Mouse (Mus musculus) C2C12 (cell line): ENCODE data around the gene Unc93a. TPM values are rescaled to one million over a fixed set of nuclear protein-coding genes. Genes with fewer than 3 reads are reported as not detected.
"Not testable (repeated sequence)": the region's sequence is repeated elsewhere in the genome, so short reads cannot be mapped to it uniquely, and the experiment has no call there.

Experiments
- H3K27me3 ChIP-seq: one replicate; pipeline ENCODE4 v1.6.1; 2011; ENCODE audit not compliant: control insufficient read depth, insufficient read depth, insufficient read length
- H3K36me3 ChIP-seq: one replicate; pipeline ENCODE4 v1.6.1; 2011; ENCODE audit not compliant: control insufficient read depth, insufficient read depth
- H3K4me3 ChIP-seq: one replicate; pipeline ENCODE4 v1.5.1; 2011; ENCODE audit warnings: mild to moderate bottlenecking, control low read depth; ENCODE audit not compliant: poor library complexity, insufficient read depth, severe bottlenecking
- H3K79me2 ChIP-seq: one replicate; pipeline ENCODE4 v1.6.1; 2011; ENCODE audit not compliant: control insufficient read depth, insufficient read depth
- H3K79me3 ChIP-seq: one replicate; pipeline ENCODE4 v1.6.1; 2011; ENCODE audit warnings: low read depth, control low read depth
- H3ac ChIP-seq: one replicate; pipeline ENCODE3; 2011; ENCODE audit warnings: low read depth; ENCODE audit not compliant: control insufficient read depth, insufficient read length
- long read RNA-seq, 2 experiments: library from polyadenylated mRNA; unstranded; transcript quantifications; one replicate each; pipeline ENCODE4 v2.0.0; 2019 to 2020
- polyA plus RNA-seq: library from polyadenylated mRNA; unstranded; fragments of >200 nt; fragmentation: generic; extraction: Trizol; gene quantifications from one replicate; pipeline ENCODE4 v1.2.1, GENCODE M21; 2012; ENCODE audit warnings: missing spikeins

Unc93a gene
- not detected for polyA plus RNA-seq
- long read RNA-seq, experiment 1, result 0 reads
- long read RNA-seq, experiment 2, result 0 reads

GRCm38 (mm10) chr17:13131710-13132109 is at the start of gene Unc93a:
TSS of gene Unc93a (minus strand) at chr17:13131810.
- H3K79me2 ChIP-seq, H3K79me3 ChIP-seq, H3K36me3 ChIP-seq, H3ac ChIP-seq, H3K4me3 ChIP-seq, H3K27me3 ChIP-seq: not testable (repeated sequence)

- H3K27me3 ChIP-seq, H3ac ChIP-seq, H3K79me3 ChIP-seq, H3K79me2 ChIP-seq, H3K36me3 ChIP-seq, H3K4me3 ChIP-seq: not testable (repeated sequence)
These were observed 48.9 kb upstream of the Unc93a start for GRCm38 (mm10) chr17:13180491-13180890.

- not testable (repeated sequence) for H3K79me3 ChIP-seq, H3K36me3 ChIP-seq, H3K27me3 ChIP-seq, H3K4me3 ChIP-seq, H3ac ChIP-seq, H3K79me2 ChIP-seq
These were observed 47.4 kb upstream of the Unc93a start for GRCm38 (mm10) chr17:13179021-13179420.

GRCm38 (mm10) chr17:13177796-13178195 is 46.2 kb upstream of the Unc93a start:
- H3K36me3 ChIP-seq, H3K79me2 ChIP-seq, H3K4me3 ChIP-seq, H3K27me3 ChIP-seq, H3ac ChIP-seq, H3K79me3 ChIP-seq: not testable (repeated sequence)

- not testable (repeated sequence) for H3K36me3 ChIP-seq, H3K4me3 ChIP-seq, H3K27me3 ChIP-seq, H3ac ChIP-seq, H3K79me2 ChIP-seq, H3K79me3 ChIP-seq
These were observed 44.0 kb upstream of the Unc93a start for GRCm38 (mm10) chr17:13175609-13176008.

GRCm38 (mm10) chr17:13174029-13174428 is 42.4 kb upstream of the Unc93a start:
- not testable (repeated sequence) for H3K4me3 ChIP-seq, H3K27me3 ChIP-seq, H3K79me3 ChIP-seq, H3K36me3 ChIP-seq, H3ac ChIP-seq, H3K79me2 ChIP-seq

GRCm38 (mm10) chr17:13173578-13173977 is 42.0 kb upstream of the Unc93a start:
- not testable (repeated sequence) for H3K36me3 ChIP-seq, H3K4me3 ChIP-seq, H3K79me2 ChIP-seq, H3ac ChIP-seq, H3K79me3 ChIP-seq, H3K27me3 ChIP-seq

- H3K4me3 ChIP-seq, H3K27me3 ChIP-seq, H3ac ChIP-seq, H3K79me2 ChIP-seq, H3K36me3 ChIP-seq, H3K79me3 ChIP-seq: not testable (repeated sequence)
These were observed 14.5 kb upstream of the Unc93a start for GRCm38 (mm10) chr17:13146128-13146527.

- H3ac ChIP-seq, H3K27me3 ChIP-seq, H3K4me3 ChIP-seq, H3K36me3 ChIP-seq, H3K79me2 ChIP-seq, H3K79me3 ChIP-seq: not testable (repeated sequence)
These were observed 13.1 kb upstream of the Unc93a start for GRCm38 (mm10) chr17:13144580-13145215.

- not testable (repeated sequence) for H3ac ChIP-seq, H3K79me2 ChIP-seq
These were observed 11.1 kb upstream of the Unc93a start for GRCm38 (mm10) chr17:13142665-13143064.

GRCm38 (mm10) chr17:13135356-13135755 is 3.7 kb upstream of the Unc93a start:
- H3K27me3 ChIP-seq, H3K79me2 ChIP-seq, H3ac ChIP-seq, H3K79me3 ChIP-seq, H3K4me3 ChIP-seq, H3K36me3 ChIP-seq: not testable (repeated sequence)

More at GRCm38 (mm10) chr17:13142665-13143064, 11.1 kb upstream of the Unc93a start:
- not testable (repeated sequence) for H3K79me3 ChIP-seq, H3K4me3 ChIP-seq, H3K27me3 ChIP-seq, H3K36me3 ChIP-seq

GRCm38 (mm10) chr17:13132352-13132751 is 742 bp upstream of the Unc93a start:
- H3K79me3 ChIP-seq, H3K27me3 ChIP-seq, H3ac ChIP-seq, H3K4me3 ChIP-seq, H3K36me3 ChIP-seq, H3K79me2 ChIP-seq: not testable (repeated sequence)
